Mouse (Mus musculus) heart, embryonic 11.5 days (tissue): ENCODE measurements at regions not wholly inside any gene's neighbourhood (a gene's known extent, or its start where the extent isn't known, plus 50 kb on each side); places are given as distances from the start of the nearest gene placed in this dataset.

Experiments
- ATAC-seq: fragments of 200-750 bp; cut with Nextera tagmentation; replicated peaks from 2 replicates; pipeline ENCODE4 v1.8.0; 2017; ENCODE audit warnings: moderate library complexity; ENCODE audit not compliant: insufficient number of reproducible peaks, low FRiP score, low TSS enrichment
- H3K27ac ChIP-seq: fragments of 300-500 bp; sonication (generic); 2 replicates; pipeline ENCODE4 v1.5.1; 2014; ENCODE audit warnings: mild to moderate bottlenecking, low read depth, low read length
- H3K27me3 ChIP-seq: fragments of 300-500 bp; sonication (generic); 2 replicates; pipeline ENCODE4 v1.6.1; 2014; ENCODE audit warnings: mild to moderate bottlenecking, low read length, mixed read lengths; ENCODE audit not compliant: control insufficient read depth, insufficient read depth
- H3K36me3 ChIP-seq: fragments of 300-500 bp; sonication (generic); 2 replicates; pipeline ENCODE4 v1.6.1; 2014; ENCODE audit warnings: mild to moderate bottlenecking, low read length, moderate library complexity, mixed read lengths; ENCODE audit not compliant: control insufficient read depth, insufficient read depth
- H3K4me1 ChIP-seq: fragments of 300-500 bp; sonication (generic); 2 replicates; pipeline ENCODE4 v1.6.1; 2014; ENCODE audit warnings: low read length; ENCODE audit not compliant: control insufficient read depth, insufficient read depth
- H3K4me2 ChIP-seq: fragments of 300-500 bp; sonication (generic); 2 replicates; pipeline ENCODE4 v1.6.1; 2014; ENCODE audit warnings: mild to moderate bottlenecking, moderate library complexity
- H3K4me3 ChIP-seq: fragments of 300-500 bp; sonication (generic); 2 replicates; pipeline ENCODE4 v1.5.1; 2014; ENCODE audit warnings: low read depth, low read length
- H3K9ac ChIP-seq: fragments of 300-500 bp; sonication (generic); 2 replicates; pipeline ENCODE4 v1.6.1; 2014; ENCODE audit warnings: mild to moderate bottlenecking, low read depth, low read length, moderate library complexity
- H3K9me3 ChIP-seq: fragments of 300-500 bp; sonication (generic); replicated peaks from 2 replicates; pipeline ENCODE4 v1.6.1; 2016; ENCODE audit warnings: low read length; ENCODE audit not compliant: control insufficient read depth
- WGBS: fragments of 180-500 bp; shearing (Covaris S2); extraction: QIAGEN DNeasy Blood & Tissue Kit; methylation state at CpG from one replicate; pipeline ENCODE4 v1.1.7; 2014; ENCODE audit not compliant: insufficient replicate concordance; 5-methylcytosine and 5-hydroxymethylcytosine counted together

- no peaks in the 10 kb centered on the region for H3K36me3 ChIP-seq
- H3K27me3 ChIP-seq, result no peaks in the 10 kb centered on the region
- H3K4me3 ChIP-seq, result no peak overlapping the region
- H3K4me2 ChIP-seq, result no peak overlapping the region
- 54% methylated on average over 6 of the region's 6 CpGs for WGBS
- no peak overlapping the region for H3K27ac ChIP-seq
- H3K4me1 ChIP-seq, result no peaks in the 10 kb centered on the region
- H3K9me3 ChIP-seq, result no peaks in the 10 kb centered on the region
- H3K9ac ChIP-seq, result no peak overlapping the region
- ATAC-seq, result no peak
These were observed 147.9 kb downstream of the Mbl2 start for GRCm38 (mm10) chr19:30380515-30381206.

DNA sequence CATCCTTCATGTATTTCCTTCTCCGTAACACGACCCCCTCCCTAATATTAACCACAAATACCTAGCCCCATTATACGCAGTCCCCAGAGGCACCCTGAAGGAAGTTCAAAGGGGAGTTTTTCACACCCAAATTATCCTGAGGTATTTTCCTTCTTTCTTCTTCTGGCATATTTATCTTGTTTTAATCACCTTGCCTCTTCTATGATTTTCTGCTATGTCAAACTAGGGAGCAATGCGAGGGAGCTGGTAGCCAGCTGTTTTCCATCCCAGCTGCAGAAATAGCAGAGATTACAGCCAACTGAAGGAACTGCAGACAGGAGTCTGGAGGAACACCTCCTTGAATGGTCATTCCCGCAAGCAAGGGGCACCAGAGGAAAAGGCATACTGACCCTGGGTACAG lies 155.7 kb downstream of the Dkk1 start:
- Histone ChIP-seq H3K27ac (no peak overlapping the region), H3K27me3 (no peaks in the 10 kb centered on the region), H3K9me3 (no peaks in the 10 kb centered on the region), H3K36me3 (no peaks in the 10 kb centered on the region), H3K9ac (no peak overlapping the region), H3K4me1 (peaks cover 3% of the 10 kb centered on the region; the same call in 1 of the 2 replicates), H3K4me2 (no peak overlapping the region), H3K4me3 (no peak overlapping the region)
- WGBS, result 32% methylated on average over 5 of the region's 5 CpGs
- no peak for ATAC-seq

GRCm38 (mm10) chr19:30406943-30407342 lies 142.5 kb downstream of the Dkk1 start:
- Histone ChIP-seq H3K36me3 (no peaks in the 10 kb centered on the region), H3K27ac (no peak overlapping the region), H3K27me3 (no peaks in the 10 kb centered on the region), H3K9ac (no peak overlapping the region), H3K9me3 (no peaks in the 10 kb centered on the region), H3K4me2 (no peak overlapping the region), H3K4me1 (no peaks in the 10 kb centered on the region), H3K4me3 (no peak overlapping the region)
- WGBS, result 77% methylated on average over 6 of the region's 6 CpGs
- ATAC-seq, result no peak

DNA sequence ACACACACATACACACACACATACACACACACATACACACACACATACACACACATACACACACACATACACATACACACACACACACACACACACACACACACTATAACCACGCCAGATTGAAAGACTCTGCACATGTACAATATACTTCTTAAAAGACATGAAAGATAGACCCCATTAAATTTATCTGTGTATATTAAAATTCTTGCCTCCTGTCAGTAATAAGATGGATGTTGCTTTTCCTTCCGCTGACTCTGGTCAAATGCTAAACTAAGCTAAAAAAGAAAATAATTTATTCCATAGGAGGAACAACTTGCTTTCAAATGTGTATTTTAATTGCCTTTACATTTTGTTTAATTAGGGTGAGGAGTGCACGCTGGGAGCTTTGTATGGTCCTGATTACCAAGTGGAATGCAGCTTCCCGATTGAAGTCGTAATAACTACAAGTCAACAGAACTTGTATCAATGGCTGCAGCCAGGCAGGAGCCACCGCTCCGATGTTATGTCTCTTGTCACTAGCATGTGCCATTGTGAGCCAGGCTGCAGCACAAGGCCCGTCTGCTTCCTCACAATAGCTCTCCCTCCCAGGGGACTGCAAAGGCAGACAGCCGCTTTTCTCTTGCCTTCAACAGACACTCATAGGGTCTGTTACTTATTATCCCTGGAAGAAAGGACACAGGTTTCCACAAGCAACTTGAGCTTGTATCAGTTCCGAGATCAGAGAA lies 129.7 kb downstream of the Dkk1 start:
- no peak overlapping the region for H3K9ac ChIP-seq
- ATAC-seq, result no peak
- H3K27me3 ChIP-seq, result no peaks in the 10 kb centered on the region
- no peak overlapping the region for H3K4me3 ChIP-seq
- WGBS, result 32% methylated on average over 10 of the region's 10 CpGs
- H3K4me2 ChIP-seq, result no peak overlapping the region
- H3K9me3 ChIP-seq, result no peaks in the 10 kb centered on the region
- H3K4me1 ChIP-seq, result no peaks in the 10 kb centered on the region
- no peak overlapping the region for H3K27ac ChIP-seq
- H3K36me3 ChIP-seq, result no peaks in the 10 kb centered on the region

DNA sequence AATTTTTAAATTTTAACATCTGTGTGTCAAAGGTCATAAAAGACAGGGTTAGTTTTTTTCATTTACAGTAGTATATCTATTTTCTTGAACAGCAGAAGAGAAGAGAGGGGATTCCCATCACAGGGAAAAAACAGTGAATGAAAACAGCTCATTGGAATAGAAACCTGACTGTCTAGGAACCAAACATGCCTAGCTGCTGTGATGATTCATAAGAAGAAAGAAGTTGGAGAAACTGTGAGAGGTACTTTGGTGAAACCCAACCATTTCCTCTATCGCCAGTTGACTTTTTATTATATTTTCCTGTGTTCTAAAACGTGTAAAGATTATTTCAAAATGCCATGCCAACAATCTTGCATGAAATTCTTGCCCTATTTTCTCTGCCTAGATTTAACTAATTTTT lies 123.8 kb downstream of the Dkk1 start:
- Histone ChIP-seq H3K9ac (no peak overlapping the region), H3K4me2 (no peak overlapping the region), H3K27ac (no peak overlapping the region), H3K36me3 (no peaks in the 10 kb centered on the region), H3K4me3 (no peak overlapping the region), H3K27me3 (no peaks in the 10 kb centered on the region), H3K9me3 (no peaks in the 10 kb centered on the region), H3K4me1 (no peaks in the 10 kb centered on the region)
- 72% methylated on average over 2 of the region's 2 CpGs for WGBS
- no peak for ATAC-seq

DNA sequence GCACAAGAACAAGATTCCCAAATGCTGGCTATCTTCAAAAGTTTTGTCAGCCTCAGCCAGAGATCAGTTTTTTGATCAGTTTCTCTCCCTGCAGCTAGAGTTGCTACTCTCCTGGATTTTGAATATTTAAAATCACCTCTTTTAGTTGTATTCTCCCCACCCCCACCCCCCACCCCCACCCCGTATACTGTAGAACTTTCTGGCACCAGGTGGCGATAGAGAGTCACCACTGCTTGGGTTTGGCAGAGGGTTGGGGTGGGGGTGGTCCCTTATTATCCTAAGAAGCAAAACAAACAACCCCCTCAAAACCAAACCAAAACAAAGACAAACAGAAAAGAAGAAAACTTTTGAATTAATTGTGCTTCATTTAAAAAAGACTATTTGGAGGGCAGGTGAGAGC lies 122.0 kb downstream of the Dkk1 start:
- H3K27ac ChIP-seq, result no peak overlapping the region
- ATAC-seq, result no peak
- H3K4me2 ChIP-seq, result peak overlapping the region; percentile 37; the same call in 1 of the 2 replicates
- H3K4me3 ChIP-seq, result no peak overlapping the region
- no peaks in the 10 kb centered on the region for H3K27me3 ChIP-seq
- H3K4me1 ChIP-seq, result no peaks in the 10 kb centered on the region
- H3K9me3 ChIP-seq, result no peaks in the 10 kb centered on the region
- no peaks in the 10 kb centered on the region for H3K36me3 ChIP-seq
- 7% methylated on average over 2 of the region's 2 CpGs for WGBS
- H3K9ac ChIP-seq, result no peak overlapping the region

- Histone ChIP-seq H3K4me3 (no peak overlapping the region), H3K9ac (no peak overlapping the region), H3K9me3 (no peaks in the 10 kb centered on the region), H3K4me1 (no peaks in the 10 kb centered on the region), H3K27me3 (no peaks in the 10 kb centered on the region), H3K27ac (no peak overlapping the region), H3K36me3 (no peaks in the 10 kb centered on the region), H3K4me2 (no peak overlapping the region)
- WGBS, result 88% methylated on average over 1 of the region's 1 CpGs
- ATAC-seq, result no peak
These were observed 116.3 kb downstream of the Dkk1 start for GRCm38 (mm10) chr19:30433141-30433540.

DNA sequence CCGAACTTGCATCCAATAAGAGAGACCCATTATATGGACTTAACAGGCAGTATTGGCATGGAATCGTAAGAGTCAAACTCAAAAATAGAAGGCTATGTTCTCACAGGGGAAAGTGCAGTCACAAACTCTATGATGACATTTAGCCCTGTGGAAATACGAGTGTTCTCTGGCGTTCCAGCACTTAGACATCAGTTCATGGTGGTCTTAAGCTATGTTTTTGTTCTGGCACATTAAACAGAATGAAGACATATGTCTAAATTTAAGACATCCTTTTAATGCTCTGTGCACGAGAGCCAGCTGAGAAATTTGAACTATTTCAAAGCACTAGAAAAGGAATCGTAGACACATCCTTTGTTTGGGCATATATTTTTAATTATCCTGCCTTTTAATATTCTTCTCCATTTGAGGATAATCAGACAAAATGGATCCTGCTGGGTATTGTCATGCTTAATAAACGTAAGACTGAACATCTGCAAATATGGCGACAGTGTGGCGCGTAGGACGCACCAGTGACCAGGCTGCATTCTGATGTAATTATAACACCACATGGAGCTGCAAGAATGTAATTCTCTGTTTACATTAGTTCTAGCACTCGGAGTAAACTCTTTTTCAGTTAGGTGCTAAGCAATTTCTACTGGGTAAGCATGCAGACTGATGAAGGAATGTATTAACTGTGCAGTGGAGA lies 114.3 kb downstream of the Dkk1 start:
- 81% methylated on average over 12 of the region's 12 CpGs for WGBS
- no peak overlapping the region for H3K4me2 ChIP-seq

More for the DNA sequence above, 114.3 kb downstream of the Dkk1 start:
- no peaks in the 10 kb centered on the region for H3K36me3 ChIP-seq
- H3K4me3 ChIP-seq, result no peak overlapping the region
- no peak overlapping the region for H3K27ac ChIP-seq
- ATAC-seq, result no peak
- H3K27me3 ChIP-seq, result no peaks in the 10 kb centered on the region
- H3K4me1 ChIP-seq, result no peaks in the 10 kb centered on the region
- H3K9ac ChIP-seq, result no peak overlapping the region
- H3K9me3 ChIP-seq, result no peaks in the 10 kb centered on the region
